Mouse (Mus musculus): ENCODE data around the gene Casq1.

The Casq1 gene

DNA sequence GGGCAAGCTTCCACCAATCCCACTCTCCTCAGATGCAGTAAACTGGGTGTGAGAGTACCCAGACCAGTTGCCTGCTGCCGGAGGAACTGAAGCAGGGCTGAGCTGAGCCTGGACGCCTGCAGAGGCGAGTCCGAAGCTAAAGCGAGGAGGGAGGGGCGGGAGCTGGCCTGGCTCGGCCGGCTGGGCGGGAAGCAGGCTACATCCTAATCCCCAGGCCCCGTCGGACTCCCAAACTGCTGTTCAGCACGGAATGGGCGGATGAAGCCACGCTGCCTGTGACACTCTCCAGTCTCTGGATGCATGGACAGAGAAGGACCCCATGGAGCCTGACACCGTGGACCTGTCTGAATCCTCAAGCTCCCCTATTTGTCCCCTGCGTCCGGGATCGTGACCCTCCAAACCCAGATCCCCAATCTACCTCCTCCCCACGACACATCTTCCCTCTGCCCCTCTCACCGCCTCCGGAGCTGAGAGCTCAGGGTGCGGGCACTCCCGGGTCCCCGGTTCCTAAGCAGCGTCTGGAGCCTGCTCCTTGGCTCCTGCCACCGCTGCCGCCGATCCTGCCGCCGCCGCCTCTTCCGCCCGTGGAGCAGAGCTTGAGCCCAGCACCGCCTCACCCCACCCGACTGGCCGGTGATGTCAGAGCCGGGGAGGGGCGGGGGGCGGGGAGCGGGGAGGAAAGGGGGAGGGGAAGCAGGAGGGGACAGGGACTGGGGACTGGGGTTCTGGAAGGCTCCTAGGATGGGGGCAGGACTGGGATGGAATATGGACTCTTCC, 13.3 kb downstream of the Casq1 start, which contains the start of gene Pea15a:
TSS of gene Pea15a (minus strand) at position 664 of the 777 bp plus-strand sequence.
- peak; percentile 80 to 84 for DNase-seq (ENCODE audit: low spot score in 2 of 2)

DNA sequence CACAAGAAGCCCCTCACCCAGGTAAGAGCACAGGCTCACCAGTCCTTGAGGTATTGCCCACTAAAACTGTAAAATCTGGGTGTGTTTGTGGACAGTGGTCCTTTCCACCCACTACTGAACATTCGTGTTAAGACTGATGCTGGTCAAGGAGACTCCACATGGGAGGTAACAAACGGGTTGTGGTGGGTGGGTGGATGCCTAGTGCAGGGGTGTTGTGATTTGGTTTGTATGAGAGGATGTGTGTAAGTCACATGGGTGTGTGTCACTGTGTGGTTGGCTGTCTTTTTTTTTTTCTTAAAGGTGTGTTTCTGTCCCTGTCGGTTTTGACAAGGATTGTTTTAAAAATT, 14.0 kb downstream of the Casq1 start:
- DNase-seq (ENCODE audit: low spot score in 2 of 2), result peak; percentile 28 to 44

DNA sequence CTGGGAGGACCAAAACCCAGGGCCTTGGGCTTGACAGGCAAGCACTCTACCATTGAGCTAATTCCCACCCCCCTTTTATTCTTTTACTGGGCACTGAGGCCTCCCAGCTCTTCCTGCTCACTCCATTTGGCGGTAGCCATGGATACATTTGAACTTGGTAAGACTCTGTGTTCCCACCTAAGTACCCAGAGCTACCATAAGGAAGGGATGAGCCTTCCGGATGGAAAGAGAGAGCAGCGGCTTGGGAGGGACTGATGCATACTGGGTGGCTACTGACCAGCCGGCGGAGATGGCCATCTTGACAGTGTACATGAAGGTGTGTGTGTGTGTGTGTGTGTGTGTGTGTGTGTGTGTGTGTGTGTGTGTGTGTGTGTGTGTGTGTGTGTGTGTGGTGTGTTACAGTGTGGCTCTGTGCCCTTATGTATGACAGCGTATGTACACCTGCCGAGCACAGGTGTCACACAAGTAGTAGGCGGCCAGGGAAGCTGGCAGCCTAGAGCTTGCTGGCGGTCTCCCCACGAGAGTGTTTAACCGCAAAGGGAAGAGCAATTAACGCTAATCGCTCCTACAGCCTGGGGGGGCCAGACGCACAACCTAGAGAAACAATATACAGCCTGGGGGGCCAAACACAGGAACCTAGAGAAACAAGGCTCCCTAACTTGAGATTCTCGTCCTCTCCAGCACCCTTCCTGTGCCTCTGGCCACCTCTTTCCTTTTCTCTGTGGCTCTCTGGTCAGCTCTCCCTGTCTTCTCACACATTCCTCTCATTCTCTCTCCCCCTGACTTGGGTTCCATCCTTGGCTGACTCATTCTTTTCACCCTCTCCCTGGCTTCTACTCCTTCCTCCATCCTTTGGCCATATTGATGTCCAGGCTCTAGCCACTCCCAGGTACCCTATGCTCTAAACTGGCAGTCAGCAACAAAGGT, 14.6 kb downstream of the Casq1 start:
- peak; percentile 18 to 29 for DNase-seq (ENCODE audit: low spot score in 2 of 2)

DNA sequence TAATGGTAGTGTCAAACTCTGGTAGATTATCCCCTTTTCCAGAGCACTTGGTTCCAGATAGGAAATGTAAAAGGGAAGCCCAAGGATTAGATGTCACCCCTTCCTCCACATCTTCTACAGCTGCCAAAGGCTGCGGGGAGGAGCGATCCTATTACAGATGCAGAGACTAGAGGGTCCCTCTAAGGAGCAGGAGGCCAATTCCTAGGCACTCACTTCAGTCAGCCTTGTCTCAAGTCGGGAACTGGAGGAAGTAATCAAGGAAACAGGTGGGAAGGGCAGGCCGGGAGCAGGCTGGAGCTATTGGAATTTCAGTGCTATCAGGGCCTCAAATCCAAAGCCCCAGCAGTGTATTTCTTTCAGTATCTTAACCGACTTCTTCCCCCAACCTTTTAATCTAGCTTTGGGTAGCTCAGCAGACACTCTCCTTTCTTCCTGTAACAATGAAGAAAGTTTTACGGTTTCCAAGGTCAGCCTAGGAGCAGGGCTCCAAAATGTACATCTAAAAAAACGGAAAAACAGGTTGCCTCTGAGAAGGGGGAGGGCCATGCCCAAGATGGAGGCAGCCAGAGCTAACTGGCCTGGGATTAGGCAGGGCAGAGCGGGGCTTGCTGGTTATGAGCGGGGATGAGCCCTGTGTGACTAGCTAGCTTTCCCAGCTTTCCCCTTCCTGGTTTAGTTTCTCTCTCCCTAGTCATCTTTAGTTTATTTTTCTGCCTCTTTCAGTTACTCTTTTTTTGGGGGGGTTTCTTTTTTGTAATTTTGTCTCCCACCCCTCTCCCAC, 15.4 kb downstream of the Casq1 start:
- no peak for DNase-seq (ENCODE audit: low spot score in 2 of 2)

DNA sequence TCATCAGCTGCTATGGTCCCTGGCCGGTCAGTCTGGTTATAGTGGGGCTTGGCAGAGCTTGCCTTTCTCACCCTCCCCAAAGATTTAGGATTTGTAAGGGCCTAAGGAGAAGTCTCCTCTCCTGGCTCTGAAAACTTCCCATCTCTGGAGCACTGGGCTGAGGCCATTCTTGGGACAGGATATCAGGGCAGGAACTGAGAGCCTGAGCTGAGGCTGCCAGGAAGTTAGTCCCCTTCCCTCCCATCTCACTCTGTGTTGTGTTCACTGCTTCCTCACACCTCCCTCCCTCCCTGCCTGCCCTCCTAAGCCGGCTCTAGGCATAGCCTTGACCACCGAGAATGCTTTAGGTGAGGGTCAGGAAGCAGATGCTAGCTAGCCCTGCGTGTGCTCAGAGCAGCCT, 16.1 kb downstream of the Casq1 start:
- DNase-seq (ENCODE audit: low spot score in 2 of 2), result no peak

DNA sequence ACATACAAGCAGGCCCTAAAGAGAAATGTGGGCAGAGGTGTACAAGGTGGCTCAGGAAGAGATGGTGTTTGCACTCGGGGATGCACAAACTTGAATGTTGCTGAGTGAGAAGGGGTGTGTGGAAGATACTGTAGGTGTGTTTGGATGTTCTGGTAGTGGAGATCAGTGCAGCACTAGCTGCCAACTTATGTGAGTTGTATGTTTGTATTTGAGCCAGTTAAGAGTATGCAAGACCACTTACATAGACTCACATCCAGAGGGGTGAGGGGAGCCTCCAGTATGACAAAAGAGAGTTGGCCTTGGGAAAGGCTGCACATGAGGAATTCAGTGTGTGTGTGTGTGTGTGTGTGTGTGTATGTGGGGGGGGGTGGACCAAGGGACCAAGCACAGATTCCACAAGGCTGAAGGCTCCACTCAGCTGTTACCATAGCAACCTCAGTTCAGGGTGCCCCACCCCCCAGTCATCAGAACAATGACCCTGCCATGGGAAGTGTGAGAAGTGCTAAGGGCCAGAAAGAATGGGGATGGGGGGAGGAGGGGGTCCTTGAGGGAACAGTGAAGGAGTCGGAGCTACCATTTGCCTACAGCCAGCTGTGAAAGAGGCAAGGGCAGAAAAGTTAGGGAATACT, 16.7 kb downstream of the Casq1 start:
- no peak for DNase-seq (ENCODE audit: low spot score in 2 of 2)

DNA sequence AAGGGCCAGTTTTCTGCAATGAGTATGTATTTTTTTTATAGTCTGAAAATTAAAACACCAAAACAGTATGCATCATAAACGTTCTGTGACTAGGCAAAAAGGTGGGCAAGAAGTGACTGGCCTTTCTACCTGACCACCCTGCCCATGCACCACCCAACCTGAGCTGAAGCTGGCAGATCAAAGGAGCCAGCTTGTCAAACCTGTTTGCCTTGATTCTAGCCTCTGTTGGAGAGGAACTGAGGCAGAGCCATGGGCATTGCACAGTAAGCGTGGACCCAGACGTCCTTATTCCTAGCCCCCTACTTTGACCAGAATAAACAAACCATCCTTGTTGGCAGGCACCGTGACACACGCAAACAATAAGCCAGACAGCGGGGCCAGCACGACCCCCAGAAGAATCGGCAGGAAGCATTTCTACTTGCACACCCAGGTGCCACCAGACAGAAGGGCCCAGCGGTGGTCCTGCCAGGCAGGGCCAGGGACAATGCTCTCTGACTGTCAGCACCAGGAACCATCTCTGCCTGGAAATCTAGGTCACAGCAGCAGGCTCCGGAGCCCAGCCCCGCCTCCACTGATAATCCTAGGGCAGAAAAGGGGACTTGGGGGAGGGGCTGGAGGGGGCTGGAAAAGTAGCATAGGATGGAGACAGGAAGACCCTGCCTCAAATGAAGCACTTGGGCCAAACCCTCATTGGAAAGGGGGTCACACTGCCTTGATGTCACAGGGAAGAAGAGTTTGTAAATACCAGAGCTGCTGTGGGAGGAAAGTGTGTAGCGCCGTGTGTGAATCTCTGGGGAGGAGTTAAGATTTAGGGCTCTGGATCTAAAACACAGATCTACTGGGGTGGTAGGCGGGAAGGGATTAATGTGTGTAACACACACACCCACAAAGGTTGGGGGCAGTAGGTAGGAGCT, 17.4 kb downstream of the Casq1 start:
- no peak for DNase-seq (ENCODE audit: low spot score in 2 of 2)

DNA sequence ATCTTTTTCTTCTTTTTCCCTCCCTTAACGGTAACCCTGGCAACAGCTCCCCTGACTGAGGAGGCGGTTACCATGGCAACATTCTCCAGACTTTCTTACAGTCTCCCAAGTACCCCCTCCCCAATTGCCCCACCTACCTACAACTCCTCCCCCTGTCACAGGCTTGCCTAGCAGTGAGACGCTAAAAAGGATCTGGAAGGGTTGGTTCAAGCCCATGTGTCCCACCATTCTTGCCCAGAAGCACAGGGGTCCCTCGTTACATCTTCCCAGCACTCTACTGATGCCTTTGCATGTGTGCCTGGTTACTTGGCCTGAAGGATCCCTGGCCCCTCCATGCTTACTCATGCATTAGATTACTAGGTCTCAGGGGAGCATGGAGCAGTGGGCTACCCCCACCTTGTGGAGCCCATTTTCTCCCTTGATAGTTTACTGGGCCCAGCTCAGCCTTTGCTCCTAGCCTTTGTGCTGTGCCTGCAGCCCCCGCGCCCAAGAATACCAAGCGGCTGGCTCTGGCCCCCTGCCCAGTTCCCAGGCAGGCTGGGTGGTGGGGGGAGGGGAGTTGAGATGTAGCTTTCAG, 18.7 kb downstream of the Casq1 start:
- DNase-seq (ENCODE audit: low spot score in 2 of 2), result peak; percentile 73 to 84

DNA sequence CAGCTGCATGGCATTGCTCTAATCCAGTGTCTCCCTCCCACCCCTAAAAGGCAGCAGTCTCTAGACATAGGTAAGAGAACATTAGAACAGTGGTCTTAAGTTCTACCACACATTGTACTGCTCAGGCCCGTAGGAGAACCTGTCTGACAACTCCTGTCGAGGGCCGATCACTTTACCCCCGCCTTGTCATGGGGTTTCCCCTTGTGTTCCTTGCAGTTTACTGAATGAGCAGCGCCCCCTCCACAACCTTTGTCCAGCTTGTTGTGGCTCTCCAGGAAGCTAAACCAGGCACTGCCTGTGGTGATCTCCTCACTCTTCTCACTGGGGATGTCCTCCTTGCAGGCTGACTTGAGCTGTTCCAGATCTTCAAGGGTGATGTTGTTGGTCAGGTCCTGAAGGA, 19.5 kb downstream of the Casq1 start:
- DNase-seq (ENCODE audit: low spot score in 2 of 2), result no peak

DNA sequence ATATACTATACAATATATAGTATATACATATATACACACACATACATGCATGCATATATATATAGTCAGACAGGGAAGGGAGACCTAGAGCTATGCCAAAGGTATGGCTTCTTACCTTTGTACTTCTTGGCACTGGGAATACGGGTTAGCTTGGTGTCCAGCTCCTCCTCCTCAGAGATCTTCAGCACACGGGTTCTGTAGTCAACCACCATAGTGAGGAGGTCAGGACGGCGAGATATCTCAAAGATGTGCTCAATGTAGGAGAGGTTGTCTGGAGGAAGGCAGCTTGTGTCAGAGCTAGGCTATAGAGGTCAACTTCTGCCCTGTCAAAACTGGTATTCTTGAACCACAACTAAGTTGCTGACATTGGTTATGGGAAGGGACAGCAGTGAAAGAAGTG, 20.7 kb downstream of the Casq1 start:
- no peak for DNase-seq (ENCODE audit: low spot score in 2 of 2)

DNA sequence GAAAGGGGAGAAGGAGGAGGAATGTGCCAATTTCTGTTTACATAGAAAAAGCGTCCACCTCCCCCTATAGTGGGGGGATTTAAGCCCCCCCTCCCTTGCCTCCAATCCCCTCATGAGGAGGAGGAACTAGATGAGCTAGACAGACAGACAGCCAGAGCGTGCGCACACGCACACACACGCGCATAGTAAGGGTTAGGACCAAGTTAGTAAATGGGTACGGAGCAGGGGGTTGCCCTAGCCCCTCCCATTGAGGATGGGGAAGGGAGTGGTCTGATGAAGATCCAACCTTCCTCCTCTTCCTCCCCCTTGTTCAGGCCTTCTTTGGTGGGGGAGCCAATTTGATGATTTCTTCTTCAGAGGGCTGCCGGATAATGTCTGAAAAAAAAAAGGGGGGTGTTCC, 21.4 kb downstream of the Casq1 start:
- no peak for DNase-seq (ENCODE audit: low spot score in 2 of 2)

DNA sequence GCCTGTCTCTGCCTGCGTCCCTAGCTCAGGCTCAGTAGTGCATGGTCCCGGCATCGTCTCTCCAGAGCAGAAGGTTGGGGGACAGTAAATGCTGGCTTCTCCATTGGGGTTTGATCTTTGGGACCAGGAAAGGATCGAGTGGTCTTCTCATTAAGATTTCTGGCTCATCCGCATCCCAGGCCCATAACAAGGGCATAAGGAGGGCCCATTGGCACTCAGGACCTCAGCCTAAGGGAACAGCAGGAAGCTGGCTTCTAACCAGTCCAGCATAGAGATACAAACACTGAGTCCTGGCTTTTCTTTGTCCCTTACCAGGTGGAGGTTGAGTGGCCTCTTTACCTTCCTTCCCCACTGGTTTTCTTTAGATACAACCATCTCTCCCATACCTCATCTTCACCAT, 21.8 kb downstream of the Casq1 start:
- DNase-seq (ENCODE audit: low spot score in 2 of 2), result no peak

DNA sequence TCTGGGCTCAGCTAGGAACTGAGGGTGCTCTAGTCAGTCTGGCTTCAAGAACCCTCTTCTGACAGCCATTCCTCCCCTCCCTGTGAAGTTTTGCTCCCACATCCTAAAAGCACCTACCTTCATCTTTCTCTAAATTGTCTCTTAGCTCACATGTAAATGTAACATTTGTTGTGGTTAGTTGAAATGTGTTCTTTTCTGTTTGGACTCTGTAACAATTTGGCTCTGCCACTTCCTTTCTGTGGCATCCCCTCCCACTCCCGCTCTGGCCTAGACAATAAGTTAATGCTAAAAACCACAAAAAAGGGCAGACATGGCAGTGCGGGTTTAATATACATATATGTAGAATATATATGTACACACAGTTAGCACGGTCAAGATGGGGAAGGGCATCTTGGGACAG, 22.5 kb downstream of the Casq1 start:
- DNase-seq (ENCODE audit: low spot score in 2 of 2), result no peak

DNA sequence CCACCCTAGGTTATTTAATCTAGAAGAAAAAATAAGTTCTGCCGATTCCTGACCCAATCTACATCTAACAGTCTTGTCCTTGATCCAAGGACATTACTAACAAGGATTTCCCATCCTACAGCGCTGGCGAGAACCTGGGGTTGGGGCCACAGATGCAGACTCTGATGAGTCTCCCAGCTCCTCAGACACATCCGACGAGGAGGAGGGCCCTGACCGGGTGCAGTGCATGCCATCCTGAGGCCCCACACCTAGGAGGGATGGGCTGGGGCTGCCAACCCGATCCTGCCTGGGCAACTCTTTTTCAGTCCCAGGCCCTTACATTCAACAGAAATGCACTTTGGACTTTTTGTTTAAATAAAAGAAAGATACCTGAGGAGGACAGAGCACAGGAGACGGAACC, 25.2 kb downstream of the Casq1 start:
- no peak for DNase-seq (ENCODE audit: low spot score in 2 of 2)

DNA sequence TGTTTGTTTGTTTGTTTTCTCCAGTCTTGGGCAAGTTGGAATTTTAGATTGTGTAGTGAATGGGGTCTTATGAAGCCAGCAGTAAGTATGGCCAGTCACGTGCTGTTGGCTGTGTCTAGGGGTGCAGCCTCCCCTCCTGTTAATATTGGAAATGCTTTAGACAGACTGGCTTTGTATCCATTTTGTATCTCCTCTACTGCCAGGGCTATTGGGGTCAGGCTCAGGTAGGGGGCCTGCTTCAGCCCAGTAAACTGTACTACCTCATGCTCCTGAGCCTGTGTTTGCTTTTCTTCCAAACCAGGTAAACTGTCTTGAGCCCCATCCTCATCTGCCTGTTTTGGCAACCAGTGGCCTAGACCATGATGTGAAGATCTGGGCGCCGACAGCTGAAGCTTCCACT, 27.5 kb downstream of the Casq1 start:
- no peak for DNase-seq (ENCODE audit: low spot score in 2 of 2)

DNA sequence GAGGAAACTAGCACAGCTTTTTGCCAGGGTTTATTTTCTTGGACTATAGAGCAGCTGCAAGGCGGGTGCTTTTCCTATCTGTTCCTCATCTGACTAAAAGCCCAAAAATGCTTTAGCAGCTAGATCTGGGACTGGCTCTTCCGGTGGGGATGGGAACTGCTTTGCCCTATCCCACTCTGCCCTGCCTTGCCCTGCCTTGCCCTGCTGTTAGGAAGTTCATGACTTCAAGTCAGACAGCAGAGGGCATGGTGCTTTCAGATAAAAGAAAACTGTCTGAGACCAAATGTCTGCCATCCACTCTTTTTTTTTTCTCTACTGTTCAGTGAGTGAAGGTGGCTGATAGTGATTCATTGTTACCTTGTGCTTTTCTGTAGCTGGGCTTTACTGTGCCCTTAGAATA, 28.1 kb downstream of the Casq1 start:
- DNase-seq (ENCODE audit: low spot score in 2 of 2), result no peak

DNA sequence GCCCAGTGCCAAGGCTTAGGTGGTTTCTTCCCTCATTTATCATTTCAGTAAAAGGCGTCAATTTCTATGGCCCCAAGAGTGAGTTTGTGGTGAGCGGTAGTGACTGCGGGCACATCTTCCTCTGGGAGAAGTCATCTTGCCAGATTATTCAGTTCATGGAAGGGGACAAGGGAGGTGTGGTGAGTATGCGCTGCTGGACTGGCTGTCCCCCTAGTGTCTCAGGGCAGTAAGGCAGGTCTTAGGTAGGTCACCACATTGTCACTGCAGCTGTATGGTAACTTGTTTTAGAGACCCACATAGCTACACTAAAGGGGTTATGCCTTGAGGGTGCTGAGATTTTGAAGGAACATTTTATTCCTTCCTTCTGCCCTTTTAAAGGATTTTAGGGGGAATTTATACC, 30.8 kb downstream of the Casq1 start:
- no peak for DNase-seq (ENCODE audit: low spot score in 2 of 2)

DNA sequence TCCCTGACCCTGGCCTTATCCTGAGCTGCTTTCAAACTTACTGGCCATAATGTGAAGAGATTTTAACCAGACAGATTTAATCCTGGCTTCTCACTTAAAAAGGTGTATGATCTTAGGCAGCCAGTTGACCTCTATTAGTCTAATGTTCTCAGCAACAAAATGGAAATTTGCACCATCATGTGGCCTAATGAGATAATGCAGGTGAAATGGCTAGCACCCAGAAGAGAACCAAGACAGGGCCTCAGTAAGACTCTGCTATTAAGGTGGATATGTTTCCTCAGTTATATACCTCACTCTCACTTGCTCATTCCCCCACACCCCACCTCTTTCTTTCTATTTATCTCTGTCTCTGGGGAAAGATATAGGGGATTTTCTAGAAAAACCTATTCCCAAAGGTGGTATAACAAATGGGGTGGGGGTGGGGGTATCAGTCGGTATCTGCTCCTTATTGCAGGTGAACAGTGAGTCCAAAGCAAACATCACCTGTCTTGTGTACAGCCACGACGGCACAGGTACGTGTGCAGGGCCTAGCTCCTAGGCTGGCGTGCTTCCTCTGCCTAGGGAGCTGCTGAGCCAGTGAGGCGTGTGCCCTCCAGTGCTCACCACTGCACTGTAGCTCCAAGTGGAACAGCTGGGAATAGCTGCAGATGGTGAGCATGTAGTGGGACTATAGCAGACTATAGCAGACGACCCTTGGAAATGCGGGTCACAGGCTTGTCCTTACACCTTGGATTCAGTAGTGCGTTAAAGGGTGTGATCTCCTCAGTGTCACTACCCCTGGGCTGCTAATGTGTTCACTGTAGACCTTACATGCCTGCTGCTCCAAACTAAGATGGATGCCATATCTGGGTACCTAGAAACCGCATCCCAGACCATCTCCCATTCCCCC, 33.0 kb downstream of the Casq1 start:
- no peak for DNase-seq (ENCODE audit: low spot score in 2 of 2)

DNA sequence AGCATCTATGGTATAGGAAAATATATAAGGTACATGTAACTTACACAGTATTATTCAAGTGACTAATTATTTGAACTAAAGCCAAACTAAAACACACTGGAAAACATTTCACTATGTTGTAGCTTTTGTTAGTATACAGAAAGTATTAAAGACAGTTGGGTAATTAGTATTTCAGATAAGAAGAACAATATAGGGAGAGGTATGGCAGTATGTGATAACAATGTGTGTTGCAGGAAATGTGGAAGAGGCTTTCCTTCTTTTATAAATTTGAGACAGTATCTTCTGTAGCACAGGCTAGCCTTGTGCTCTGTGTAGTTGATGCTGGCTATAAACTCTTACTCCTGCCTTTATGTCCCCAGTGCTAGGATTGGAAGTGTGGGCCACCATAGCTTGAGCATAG, 35.8 kb downstream of the Casq1 start:
- no peak for DNase-seq (ENCODE audit: low spot score in 2 of 2)

All from frontal cortex, postnatal 36 days (tissue).